Mouse (Mus musculus) thymus, adult 2 months (tissue): Measurements from ENCODE around the gene Catspere2.

Source experiments
- CTCF ChIP-seq: fragments of 200-500 bp; IDR thresholded peaks from 2 replicates; pipeline ENCODE4 v1.5.1; 2012; ENCODE audit warnings: mild to moderate bottlenecking, control low read depth, low read length, moderate library complexity, borderline replicate concordance; ENCODE audit not compliant: control insufficient read depth, poor library complexity, insufficient read depth; ENCODE audit errors: extremely low read depth
- POLR2A ChIP-seq: fragments of 200-500 bp; IDR thresholded peaks from 2 replicates; pipeline ENCODE4 v1.6.1; 2012; ENCODE audit warnings: mild to moderate bottlenecking, low read length, control low read depth, moderate library complexity; ENCODE audit not compliant: control insufficient read depth, poor library complexity, insufficient read depth; ENCODE audit errors: extremely low read depth

DNA sequence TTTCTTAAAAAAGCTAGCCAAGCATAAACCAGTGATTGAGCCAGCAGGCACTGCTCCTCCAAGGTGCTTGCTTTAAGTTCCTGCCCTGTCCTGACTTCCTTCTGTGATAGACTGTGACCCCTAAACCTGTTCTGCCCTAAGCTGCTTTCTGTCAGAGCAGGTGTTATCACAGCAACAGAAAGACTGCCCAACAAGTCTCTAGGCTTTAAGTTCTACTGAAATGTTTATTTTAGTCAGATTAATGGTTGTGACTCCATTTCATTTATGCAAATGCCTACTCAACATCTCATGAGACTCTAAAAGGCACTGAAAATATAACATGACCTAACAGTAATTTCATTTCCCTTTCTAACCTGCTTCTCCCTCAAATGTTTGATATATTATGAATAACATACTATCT lies 202.4 kb downstream of the Catspere2 start:
- TF ChIP-seq CTCF (no peak), POLR2A (no peak)
